Mouse (Mus musculus) lung, postnatal 0 days (tissue): ENCODE data around the gene Kif1c. TPM values are rescaled to one million over a fixed set of nuclear protein-coding genes. Genes with fewer than 3 reads are reported as not detected.

Experiments used
- ATAC-seq: fragments of 200-750 bp; cut with Nextera tagmentation; 2 replicates; pipeline ENCODE4 v1.8.0; 2017; ENCODE audit warnings: moderate library complexity
- DNase-seq: peaks from one replicate; pipeline ENCODE4 v3.0.0-alpha.2; 2016; ENCODE audit warnings: low spot score
- H3K27ac ChIP-seq: fragments of 300-500 bp; sonication (generic); 2 replicates; pipeline ENCODE4 v1.5.1; 2014; ENCODE audit warnings: antibody characterized with exemption, mild to moderate bottlenecking, low read length, mixed read lengths
- H3K27me3 ChIP-seq: fragments of 300-500 bp; sonication (generic); replicated peaks from 2 replicates; pipeline ENCODE4 v1.6.1; 2014; ENCODE audit warnings: low read length, mixed read lengths; ENCODE audit not compliant: insufficient read depth
- H3K36me3 ChIP-seq: fragments of 300-500 bp; sonication (generic); 2 replicates; pipeline ENCODE4 v1.6.1; 2014; ENCODE audit warnings: low read length, mixed read lengths; ENCODE audit not compliant: insufficient read depth
- H3K4me1 ChIP-seq: fragments of 300-500 bp; sonication (generic); 2 replicates; pipeline ENCODE4 v1.6.1; 2014; ENCODE audit warnings: antibody characterized with exemption, low read depth, low read length, mixed read lengths; ENCODE audit not compliant: insufficient read depth
- H3K4me2 ChIP-seq: fragments of 300-500 bp; sonication (generic); replicated peaks from 2 replicates; pipeline ENCODE4 v1.6.1; 2014; ENCODE audit warnings: low read depth, mild to moderate bottlenecking, low read length, moderate library complexity, mixed read lengths
- H3K4me3 ChIP-seq: fragments of 300-500 bp; sonication (generic); 2 replicates; pipeline ENCODE4 v1.5.1; 2014; ENCODE audit warnings: low read depth, low read length
- H3K9ac ChIP-seq: fragments of 300-500 bp; sonication (generic); replicated peaks from 2 replicates; pipeline ENCODE4 v1.6.1; 2014; ENCODE audit warnings: low read depth, mild to moderate bottlenecking
- H3K9me3 ChIP-seq: fragments of 300-500 bp; sonication (generic); 2 replicates; pipeline ENCODE4 v1.6.1; 2016; ENCODE audit warnings: low read length, mixed read lengths
- CTCF ChIP-seq: IDR thresholded peaks from 2 replicates; pipeline ENCODE4 v1.5.1; 2016; ENCODE audit warnings: antibody characterized with exemption, mild to moderate bottlenecking
- EP300 ChIP-seq: IDR thresholded peaks from 2 replicates; pipeline ENCODE4 v1.6.1; 2016; ENCODE audit warnings: antibody characterized with exemption, mild to moderate bottlenecking, control low read depth
- WGBS: fragments of 180-500 bp; shearing (Covaris S2); extraction: QIAGEN DNeasy Blood & Tissue Kit; methylation state at CpG from one replicate; pipeline ENCODE4 v1.1.7; 2014; 5-methylcytosine and 5-hydroxymethylcytosine counted together
- polyA plus RNA-seq: library from polyadenylated mRNA; unstranded; fragments of >200 nt; fragmentation: Nextera tagmentation; extraction: Ambion mirVana; gene quantifications from 2 replicates; pipeline ENCODE4 v1.2.1, GENCODE M21; 2015

The Kif1c gene
- polyA plus RNA-seq, 1 experiment from 2014 or later = 4.8 TPM

GRCm38 (mm10) chr11:70657573-70657972 lies 42.8 kb upstream of the Kif1c start:
- Histone ChIP-seq H3K9ac (no peak overlapping the region), H3K4me3 (no peak overlapping the region), H3K27me3 (no peaks in the 10 kb centered on the region), H3K9me3 (no peaks in the 10 kb centered on the region), H3K27ac (no peak overlapping the region), H3K4me2 (no peak overlapping the region), H3K4me1 (peaks cover 11% of the 10 kb centered on the region), H3K36me3 (no peaks in the 10 kb centered on the region)
- no peak for ATAC-seq
- TF ChIP-seq EP300 (no peak), CTCF (no peak)
- DNase-seq = no peak
- WGBS = 46% methylated on average over 6 of the region's 6 CpGs

GRCm38 (mm10) chr11:70657991-70658390 lies 42.4 kb upstream of the Kif1c start:
- Histone ChIP-seq H3K4me1 (peaks cover 10% of the 10 kb centered on the region), H3K4me3 (no peak overlapping the region), H3K9ac (no peak overlapping the region), H3K4me2 (no peak overlapping the region), H3K27me3 (no peaks in the 10 kb centered on the region), H3K27ac (no peak overlapping the region), H3K9me3 (no peaks in the 10 kb centered on the region), H3K36me3 (no peaks in the 10 kb centered on the region)
- no peak for TF ChIP-seq CTCF
- TF ChIP-seq EP300 = no peak
- DNase-seq = no peak
- ATAC-seq = no peak
- WGBS = 53% methylated on average over 9 of the region's 9 CpGs

GRCm38 (mm10) chr11:70658521-70658920 lies 41.8 kb upstream of the Kif1c start:
- WGBS = 73% methylated on average over 5 of the region's 5 CpGs
- H3K9ac ChIP-seq = no peak overlapping the region; the same call in 1 of the 2 replicates
- no peak overlapping the region for H3K4me3 ChIP-seq
- TF ChIP-seq CTCF (no peak), EP300 (no peak)
- no peak for ATAC-seq
- peaks cover 10% of the 10 kb centered on the region for H3K4me1 ChIP-seq
- H3K4me2 ChIP-seq = no peak overlapping the region
- no peaks in the 10 kb centered on the region for H3K27me3 ChIP-seq
- H3K9me3 ChIP-seq = no peaks in the 10 kb centered on the region
- H3K36me3 ChIP-seq = no peaks in the 10 kb centered on the region
- no peak overlapping the region for H3K27ac ChIP-seq
- no peak for DNase-seq

GRCm38 (mm10) chr11:70658942-70659341 lies 41.4 kb upstream of the Kif1c start:
- Histone ChIP-seq H3K27ac (no peak overlapping the region), H3K4me2 (no peak overlapping the region), H3K9me3 (no peaks in the 10 kb centered on the region), H3K36me3 (peaks cover 2% of the 10 kb centered on the region; the same call in 1 of the 2 replicates), H3K4me3 (no peak overlapping the region), H3K9ac (no peak overlapping the region; the same call in 1 of the 2 replicates), H3K27me3 (no peaks in the 10 kb centered on the region), H3K4me1 (peaks cover 10% of the 10 kb centered on the region)
- TF ChIP-seq CTCF (no peak), EP300 (no peak)
- 54% methylated on average over 8 of the region's 8 CpGs for WGBS
- no peak for ATAC-seq
- DNase-seq = no peak

GRCm38 (mm10) chr11:70660571-70660970 lies 39.8 kb upstream of the Kif1c start:
- H3K4me2 ChIP-seq = no peak overlapping the region
- DNase-seq (no peak), ATAC-seq (no peak)
- no peak overlapping the region for H3K4me3 ChIP-seq
- no peak overlapping the region for H3K9ac ChIP-seq
- no peak overlapping the region for H3K27ac ChIP-seq
- WGBS = 91% methylated on average over 8 of the region's 8 CpGs
- H3K9me3 ChIP-seq = no peaks in the 10 kb centered on the region
- peaks cover 13% of the 10 kb centered on the region; the same call in 1 of the 2 replicates for H3K36me3 ChIP-seq
- peaks cover 10% of the 10 kb centered on the region for H3K4me1 ChIP-seq
- no peaks in the 10 kb centered on the region for H3K27me3 ChIP-seq
- TF ChIP-seq EP300 (no peak), CTCF (no peak)

- no peak for TF ChIP-seq EP300
- no peak overlapping the region for H3K27ac ChIP-seq
These were observed 37.2 kb upstream of the Kif1c start for GRCm38 (mm10) chr11:70663101-70663500.

GRCm38 (mm10) chr11:70663957-70664356 lies 36.4 kb upstream of the Kif1c start:
- Histone ChIP-seq H3K27ac (no peak overlapping the region), H3K4me1 (no peaks in the 10 kb centered on the region), H3K9me3 (no peaks in the 10 kb centered on the region), H3K4me3 (no peak overlapping the region), H3K27me3 (no peaks in the 10 kb centered on the region), H3K4me2 (no peak overlapping the region), H3K9ac (no peak overlapping the region), H3K36me3 (peaks cover 13% of the 10 kb centered on the region; the same call in 1 of the 2 replicates)
- WGBS = 81% methylated on average over 6 of the region's 6 CpGs
- no peak for ATAC-seq
- DNase-seq = no peak
- TF ChIP-seq EP300 (no peak), CTCF (no peak)

More at GRCm38 (mm10) chr11:70663101-70663500, 37.2 kb upstream of the Kif1c start:
- Histone ChIP-seq H3K4me1 (no peaks in the 10 kb centered on the region), H3K4me2 (no peak overlapping the region), H3K27me3 (no peaks in the 10 kb centered on the region), H3K36me3 (peaks cover 13% of the 10 kb centered on the region; the same call in 1 of the 2 replicates), H3K9ac (no peak overlapping the region), H3K9me3 (no peaks in the 10 kb centered on the region), H3K4me3 (no peak overlapping the region)
- no peak for DNase-seq
- no peak for ATAC-seq
- WGBS = 86% methylated on average over 8 of the region's 8 CpGs
